Mouse (Mus musculus) midbrain, embryonic 13.5 days (tissue): ENCODE data around the gene Rorc. TPM values are rescaled to one million over a fixed set of nuclear protein-coding genes. Genes with fewer than 3 reads are reported as not detected.

Source experiments
- ATAC-seq: fragments of 200-750 bp; cut with Nextera tagmentation; 2 replicates; pipeline ENCODE4 v1.8.0; 2017; ENCODE audit warnings: mild to moderate bottlenecking, moderate TSS enrichment, moderate library complexity
- H3K27ac ChIP-seq: fragments of 300-500 bp; sonication (generic); 2 replicates; pipeline ENCODE4 v1.5.1; 2015; ENCODE audit warnings: inconsistent platforms, mild to moderate bottlenecking, moderate library complexity
- H3K27me3 ChIP-seq: fragments of 300-500 bp; sonication (generic); 2 replicates; pipeline ENCODE4 v1.6.1; 2015; ENCODE audit warnings: mild to moderate bottlenecking, inconsistent platforms
- H3K36me3 ChIP-seq: fragments of 300-500 bp; sonication (generic); 2 replicates; pipeline ENCODE4 v1.6.1; 2015; ENCODE audit warnings: mild to moderate bottlenecking, inconsistent platforms
- H3K4me1 ChIP-seq: fragments of 300-500 bp; sonication (generic); replicated peaks from 2 replicates; pipeline ENCODE4 v1.6.1; 2015; ENCODE audit warnings: inconsistent platforms
- H3K4me2 ChIP-seq: fragments of 300-500 bp; sonication (generic); replicated peaks from 2 replicates; pipeline ENCODE4 v1.6.1; 2015; ENCODE audit warnings: moderate library complexity, mild to moderate bottlenecking, inconsistent platforms
- H3K4me3 ChIP-seq: fragments of 300-500 bp; sonication (generic); replicated peaks from 2 replicates; pipeline ENCODE4 v1.5.1; 2015; ENCODE audit warnings: mild to moderate bottlenecking, inconsistent platforms
- H3K9ac ChIP-seq: fragments of 300-500 bp; sonication (generic); replicated peaks from 2 replicates; pipeline ENCODE4 v1.6.1; 2015; ENCODE audit warnings: mild to moderate bottlenecking, inconsistent platforms
- H3K9me3 ChIP-seq: fragments of 300-500 bp; sonication (generic); 2 replicates; pipeline ENCODE4 v1.6.1; 2016; ENCODE audit warnings: mild to moderate bottlenecking, inconsistent platforms
- WGBS: fragments of 180-500 bp; shearing (Covaris S2); methylation state at CpG from one replicate; pipeline ENCODE4 v1.1.7; 2015; 5-methylcytosine and 5-hydroxymethylcytosine counted together
- polyA plus RNA-seq: library from polyadenylated mRNA; unstranded; fragments of >200 nt; fragmentation: Nextera tagmentation; extraction: Ambion mirVana; gene quantifications from 2 replicates; pipeline ENCODE4 v1.2.1, GENCODE M21; 2015

The Rorc gene
- 0.79 and 1.0 TPM in 2 replicates for polyA plus RNA-seq

DNA sequence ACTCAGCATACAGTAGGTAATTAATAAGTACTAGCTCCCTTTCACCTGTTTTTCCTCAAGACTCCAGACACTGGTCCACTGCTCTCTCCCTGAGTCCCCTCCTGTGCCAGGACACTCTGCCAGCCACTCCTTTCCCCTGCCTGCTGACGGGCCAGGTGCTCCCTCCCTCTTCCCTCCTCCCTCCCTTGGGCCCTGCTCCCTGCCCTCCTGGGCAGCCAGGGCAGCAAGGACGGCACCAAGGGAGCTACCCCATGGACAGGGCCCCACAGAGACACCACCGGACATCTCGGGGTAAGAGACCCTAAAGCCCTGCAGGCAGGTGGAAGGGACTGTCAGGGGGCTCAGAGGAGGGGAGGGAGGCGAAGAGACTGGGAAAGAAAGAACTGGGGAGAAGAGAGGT is at the start of gene Rorc:
Gene Rorc (plus strand): TSS at position 154 of the 400 bp plus-strand sequence.
- Histone ChIP-seq H3K4me1 (peaks cover 28% of the 10 kb centered on the region), H3K9ac (no peak within 1 kb of the TSS; the same call in 1 of the 2 replicates), H3K27me3 (peaks cover 8% of the 10 kb centered on the region), H3K4me2 (peak within 1 kb of the TSS; percentile 36), H3K36me3 (no peaks in the 10 kb centered on the region), H3K27ac (no peak within 1 kb of the TSS), H3K9me3 (no peaks in the 10 kb centered on the region), H3K4me3 (peak within 1 kb of the TSS; percentile 17; the same call in 1 of the 2 replicates)
- ATAC-seq: peak; percentile 10; the same call in 1 of the 2 replicates
- 16% methylated on average over 5 of the region's 5 CpGs for WGBS

GRCm38 (mm10) chr3:94328681-94329080 is 43.9 kb upstream of the Rorc start:
- Histone ChIP-seq H3K27ac (no peak overlapping the region), H3K27me3 (no peaks in the 10 kb centered on the region), H3K9ac (no peak overlapping the region), H3K36me3 (peaks cover 26% of the 10 kb centered on the region), H3K4me3 (no peak overlapping the region), H3K4me2 (no peak overlapping the region), H3K9me3 (no peaks in the 10 kb centered on the region), H3K4me1 (no peaks in the 10 kb centered on the region)
- no peak for ATAC-seq
- WGBS: 68% methylated on average over 3 of the region's 3 CpGs

DNA sequence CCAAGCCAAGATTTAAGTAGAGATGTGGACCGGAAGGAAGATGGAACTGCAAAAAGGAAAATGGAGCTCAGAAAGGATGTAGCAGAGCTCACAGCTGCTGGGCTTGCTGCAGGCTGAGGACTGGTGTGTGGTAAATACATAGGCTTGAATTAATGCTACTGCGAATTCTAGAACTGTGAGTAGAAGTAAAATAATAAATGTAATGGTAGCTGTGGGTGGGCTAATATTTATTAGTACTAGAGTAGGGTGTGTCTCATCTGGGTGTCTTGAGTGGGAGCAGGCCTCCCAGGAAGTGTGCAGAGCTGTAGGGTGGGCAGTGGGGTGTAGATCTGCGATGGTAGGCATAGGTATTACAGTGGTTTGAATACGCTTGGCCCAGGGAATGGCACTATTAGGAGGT is 38.2 kb upstream of the Rorc start:
- no peaks in the 10 kb centered on the region for H3K4me1 ChIP-seq
- no peak overlapping the region for H3K27ac ChIP-seq
- no peak overlapping the region for H3K4me3 ChIP-seq
- peaks cover 19% of the 10 kb centered on the region for H3K36me3 ChIP-seq
- 87% methylated on average over 4 of the region's 4 CpGs for WGBS
- no peaks in the 10 kb centered on the region for H3K9me3 ChIP-seq
- no peak overlapping the region for H3K4me2 ChIP-seq
- no peak overlapping the region for H3K9ac ChIP-seq
- H3K27me3 ChIP-seq: no peaks in the 10 kb centered on the region
- no peak for ATAC-seq

DNA sequence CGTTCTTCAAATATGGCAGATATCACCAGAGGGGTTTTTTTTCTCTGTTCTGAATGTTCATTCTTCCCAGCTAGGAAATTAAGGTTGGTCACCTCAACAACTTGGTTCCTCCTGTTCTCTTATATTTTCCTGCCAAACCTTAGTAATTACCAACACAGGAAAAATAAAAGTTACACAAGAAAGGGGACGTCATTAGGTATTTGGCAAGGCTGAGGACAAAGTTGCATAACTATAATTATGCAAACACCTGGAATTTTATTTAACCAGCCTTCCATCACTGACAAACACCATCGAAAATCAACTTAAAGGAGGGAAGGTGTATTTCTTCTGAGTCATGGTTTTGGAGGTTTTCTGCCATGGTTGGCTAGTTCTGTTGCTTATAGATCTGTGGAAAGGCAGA is 34.1 kb upstream of the Rorc start:
- no peak overlapping the region for H3K4me2 ChIP-seq
- no peaks in the 10 kb centered on the region for H3K27me3 ChIP-seq
- no peaks in the 10 kb centered on the region for H3K9me3 ChIP-seq
- no peak overlapping the region for H3K4me3 ChIP-seq
- no peaks in the 10 kb centered on the region for H3K36me3 ChIP-seq
- peaks cover 14% of the 10 kb centered on the region for H3K4me1 ChIP-seq
- no peak overlapping the region for H3K27ac ChIP-seq
- H3K9ac ChIP-seq: no peak overlapping the region
- WGBS: 93% methylated on average over 3 of the region's 3 CpGs
- ATAC-seq: no peak

- no peaks in the 10 kb centered on the region for H3K36me3 ChIP-seq
- H3K27me3 ChIP-seq: no peaks in the 10 kb centered on the region
- H3K27ac ChIP-seq: 0 out of 2 replicates have a peak within 1 kb of the TSS, but pooled peaks have one; percentile 28
- WGBS: 72% methylated on average over 3 of the region's 3 CpGs
- H3K4me3 ChIP-seq: no peak within 1 kb of the TSS
- ATAC-seq: no peak
- no peak within 1 kb of the TSS for H3K4me2 ChIP-seq
- H3K9ac ChIP-seq: no peak within 1 kb of the TSS
- peaks cover 14% of the 10 kb centered on the region for H3K4me1 ChIP-seq
- H3K9me3 ChIP-seq: no peaks in the 10 kb centered on the region
Observed at GRCm38 (mm10) chr3:94341959-94342422, 30.6 kb upstream of the Rorc start, which contains the start of gene Them5. Gene Them5 (plus strand): TSS chr3:94342099.

DNA sequence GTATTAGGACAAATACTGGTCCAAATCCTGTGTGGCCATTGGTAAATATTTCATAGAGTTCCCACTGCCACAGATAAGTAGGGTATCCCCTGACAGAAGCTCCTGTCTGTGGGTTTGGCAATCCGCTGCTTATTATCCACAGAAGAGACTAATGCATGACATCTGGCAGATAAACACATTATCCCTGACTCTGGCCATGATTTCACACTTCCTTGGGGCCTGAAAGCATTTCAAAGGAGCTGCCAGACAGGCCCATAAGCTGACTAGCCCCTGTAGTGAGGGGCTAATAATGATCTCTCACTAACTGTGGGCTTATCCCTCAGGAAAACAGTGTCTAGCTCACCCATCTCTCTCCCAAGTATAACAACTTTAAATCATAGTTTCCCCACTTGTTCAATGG is 30.0 kb upstream of the Rorc start:
- no peak overlapping the region for H3K4me2 ChIP-seq
- 27% methylated on average over 1 of the region's 1 CpGs for WGBS
- no peaks in the 10 kb centered on the region for H3K36me3 ChIP-seq
- peak; percentile 60; the same call in 1 of the 2 replicates for ATAC-seq
- no peak overlapping the region for H3K27ac ChIP-seq
- H3K27me3 ChIP-seq: no peaks in the 10 kb centered on the region
- no peak overlapping the region for H3K4me3 ChIP-seq
- peaks cover 14% of the 10 kb centered on the region for H3K4me1 ChIP-seq
- no peak overlapping the region for H3K9ac ChIP-seq
- H3K9me3 ChIP-seq: no peaks in the 10 kb centered on the region

GRCm38 (mm10) chr3:94344182-94344581 is 28.4 kb upstream of the Rorc start:
- Histone ChIP-seq H3K4me2 (no peak overlapping the region), H3K36me3 (no peaks in the 10 kb centered on the region), H3K9ac (no peak overlapping the region), H3K4me3 (no peak overlapping the region), H3K4me1 (peaks cover 14% of the 10 kb centered on the region), H3K27me3 (no peaks in the 10 kb centered on the region), H3K9me3 (no peaks in the 10 kb centered on the region), H3K27ac (no peak overlapping the region)
- WGBS: 91% methylated on average over 2 of the region's 2 CpGs
- no peak for ATAC-seq

DNA sequence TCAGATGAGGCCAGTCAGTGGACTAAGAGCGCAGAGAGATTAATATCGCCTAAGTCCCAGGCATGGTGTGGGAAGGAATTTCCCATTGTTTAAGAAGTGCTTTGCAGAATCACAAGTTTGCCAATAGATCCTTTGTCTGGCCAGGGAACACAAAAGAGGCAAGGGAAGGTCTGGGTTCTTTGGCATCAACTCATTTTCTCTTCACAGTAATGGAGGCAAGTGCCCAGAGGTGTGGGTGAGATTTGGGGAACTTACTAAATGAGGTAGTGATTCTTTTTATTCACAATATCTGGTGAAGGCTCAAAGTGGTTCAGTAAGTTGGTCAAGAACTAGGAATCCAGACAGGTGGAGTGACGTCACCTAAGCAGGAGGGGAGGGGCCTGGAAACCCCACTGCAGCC is 27.7 kb upstream of the Rorc start:
- Histone ChIP-seq H3K9ac (no peak overlapping the region), H3K4me3 (no peak overlapping the region), H3K27ac (no peak overlapping the region), H3K27me3 (no peaks in the 10 kb centered on the region), H3K9me3 (no peaks in the 10 kb centered on the region), H3K4me2 (no peak overlapping the region), H3K36me3 (no peaks in the 10 kb centered on the region), H3K4me1 (peaks cover 14% of the 10 kb centered on the region)
- ATAC-seq: no peak
- 59% methylated on average over 3 of the region's 3 CpGs for WGBS

DNA sequence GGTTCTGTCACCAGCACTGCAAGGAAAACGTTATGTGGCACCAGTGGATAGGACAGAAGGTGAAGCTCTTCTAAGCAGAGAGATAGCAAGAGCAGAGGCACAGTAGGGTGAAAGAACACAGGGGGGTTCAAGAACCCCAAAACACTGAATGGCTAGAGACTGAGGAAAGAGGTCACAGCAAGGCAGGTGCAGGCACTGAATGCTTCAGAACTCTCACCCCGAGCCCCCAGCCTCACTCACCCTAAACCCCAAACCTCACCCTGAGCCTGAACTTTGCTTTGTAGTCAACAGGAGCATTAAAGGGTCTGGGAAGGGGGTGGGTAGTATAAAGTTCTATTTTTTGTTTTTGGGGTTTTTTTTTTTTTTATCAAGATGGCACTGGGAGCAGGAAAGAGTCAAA is 24.4 kb upstream of the Rorc start:
- 81% methylated on average over 2 of the region's 2 CpGs for WGBS
- no peaks in the 10 kb centered on the region for H3K27me3 ChIP-seq
- no peak overlapping the region for H3K27ac ChIP-seq
- H3K36me3 ChIP-seq: no peaks in the 10 kb centered on the region
- no peaks in the 10 kb centered on the region for H3K4me1 ChIP-seq
- H3K9ac ChIP-seq: no peak overlapping the region
- H3K4me3 ChIP-seq: no peak overlapping the region
- H3K4me2 ChIP-seq: no peak overlapping the region
- no peaks in the 10 kb centered on the region for H3K9me3 ChIP-seq
- no peak for ATAC-seq

DNA sequence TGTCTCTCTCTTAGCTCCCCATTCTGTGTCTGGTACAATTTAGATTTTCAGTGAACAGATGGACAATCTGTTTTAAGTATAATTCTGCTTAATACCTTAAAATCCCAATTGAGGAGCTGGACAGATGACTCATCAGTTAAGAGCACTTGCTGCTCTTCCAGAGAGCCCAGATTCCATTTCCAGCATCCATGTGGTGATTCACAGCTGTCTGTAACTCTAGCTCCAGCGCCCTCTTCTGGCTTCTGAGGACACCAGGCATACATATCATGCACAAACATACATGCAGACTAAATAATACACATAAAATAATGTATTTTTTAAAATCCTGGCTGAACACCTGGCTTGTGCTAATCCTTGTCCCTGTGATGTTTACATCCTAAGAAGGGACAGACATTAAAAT is 11.8 kb upstream of the Rorc start:
- Histone ChIP-seq H3K4me1 (peaks cover 16% of the 10 kb centered on the region), H3K27me3 (peaks cover 37% of the 10 kb centered on the region), H3K9ac (no peak overlapping the region), H3K4me3 (no peak overlapping the region), H3K9me3 (peaks cover 4% of the 10 kb centered on the region; the same call in 1 of the 2 replicates), H3K27ac (no peak overlapping the region), H3K4me2 (no peak overlapping the region), H3K36me3 (no peaks in the 10 kb centered on the region)
- WGBS: 0% methylated on average over 1 of the region's 1 CpGs
- no peak for ATAC-seq

DNA sequence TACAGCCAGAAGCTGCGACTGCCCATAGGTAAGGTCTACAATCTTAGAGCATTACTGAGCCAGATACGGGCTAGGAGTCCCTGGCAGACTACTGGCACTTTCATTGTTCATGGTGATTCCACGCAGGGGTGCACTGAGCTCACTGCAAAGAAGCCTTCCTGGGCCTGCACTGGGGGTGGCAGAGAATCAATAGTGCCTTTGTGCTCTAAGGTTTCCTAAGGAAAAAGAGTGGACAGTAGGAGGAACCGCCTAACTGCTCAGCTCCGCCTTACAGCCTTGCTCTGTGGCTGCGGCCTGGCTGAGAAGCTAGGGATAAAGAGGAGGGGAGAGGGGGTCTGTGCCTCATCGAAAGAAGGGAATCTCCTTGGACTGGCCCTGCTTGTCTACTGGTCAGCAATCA is 10.5 kb upstream of the Rorc start, which contains the start of gene C2cd4d:
Gene C2cd4d (plus strand): TSS at position 301 of the 400 bp plus-strand sequence.
- Histone ChIP-seq H3K27me3 (peaks cover 43% of the 10 kb centered on the region), H3K9me3 (peaks cover 4% of the 10 kb centered on the region; the same call in 1 of the 2 replicates), H3K4me3 (peak within 1 kb of the TSS; percentile 57), H3K36me3 (no peaks in the 10 kb centered on the region), H3K9ac (peak within 1 kb of the TSS; percentile 82), H3K4me2 (peak within 1 kb of the TSS; percentile 84), H3K4me1 (peaks cover 16% of the 10 kb centered on the region), H3K27ac (no peak within 1 kb of the TSS)
- WGBS: 18% methylated on average over 7 of the region's 7 CpGs
- ATAC-seq: no peak

DNA sequence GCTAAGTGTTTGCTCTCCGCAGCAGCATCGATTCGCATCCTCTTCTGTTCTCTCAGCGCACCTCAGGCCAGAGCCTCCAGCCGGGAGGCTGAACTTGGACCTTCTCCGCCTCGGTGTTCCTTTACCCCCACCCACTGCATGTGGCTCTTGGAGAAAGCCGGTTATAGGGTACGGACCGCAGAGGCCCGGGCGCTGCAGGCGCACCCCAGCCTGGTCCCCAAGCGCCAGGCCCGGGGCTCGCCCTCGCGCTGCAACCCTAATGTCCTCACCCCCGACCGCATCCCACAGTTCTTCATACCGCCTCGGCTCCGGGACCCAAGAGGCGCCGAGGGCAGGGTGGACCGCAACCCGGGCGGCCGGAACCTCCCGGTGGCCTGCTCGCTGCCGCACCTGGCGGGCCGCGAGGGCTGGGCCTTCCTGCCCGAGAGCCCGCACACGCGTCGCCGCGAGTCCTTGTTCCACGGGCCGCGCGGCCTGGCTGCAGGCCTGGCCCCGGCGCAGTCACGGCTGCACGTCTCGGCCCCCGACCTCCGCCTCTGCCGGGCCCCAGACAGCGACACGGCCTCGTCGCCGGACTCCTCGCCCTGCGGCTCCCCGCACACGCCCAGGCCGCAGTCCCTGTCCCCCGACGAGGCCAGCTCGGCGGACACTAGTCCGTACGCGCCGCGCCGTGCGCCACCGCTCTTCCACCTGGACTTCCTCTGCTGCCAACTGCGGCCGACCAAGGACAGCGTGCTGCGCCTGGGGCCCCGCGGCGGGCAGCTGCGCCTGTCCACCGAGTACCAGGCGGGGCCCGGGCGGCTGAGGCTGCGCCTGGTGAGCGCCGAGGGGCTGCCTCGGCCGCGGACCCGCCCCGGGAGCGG is 9.1 kb upstream of the Rorc start:
- Histone ChIP-seq H3K4me1 (peaks cover 16% of the 10 kb centered on the region), H3K27ac (peak overlapping the region; percentile 17; the same call in 1 of the 2 replicates), H3K4me3 (peak overlapping the region; percentile 57), H3K9me3 (peaks cover 4% of the 10 kb centered on the region; the same call in 1 of the 2 replicates), H3K36me3 (no peaks in the 10 kb centered on the region), H3K27me3 (peaks cover 43% of the 10 kb centered on the region), H3K4me2 (peak overlapping the region; percentile 84), H3K9ac (peak overlapping the region; percentile 82)
- ATAC-seq: peak; percentile 77
- WGBS: 5% methylated on average over 97 of the region's 97 CpGs
